Mouse (Mus musculus) layer of hippocampus, adult 8-10 months (tissue): ENCODE results near the gene Ip6k2. TPM values are rescaled to one million over a fixed set of nuclear protein-coding genes. Genes with fewer than 3 reads are reported as not detected.

Source experiments
- DNase-seq, 2 experiments: peaks; one replicate each; pipeline ENCODE4 v3.0.0; 2022; ENCODE audit warnings: low spot score in 2 of 2
- total RNA-seq, 4 experiments: library from RNA; stranded (reverse); gene quantifications; 2 replicates each; pipeline ENCODE4 v1.2.4; 2022

The Ip6k2 gene
- 100 to 1,000 TPM; 195 to 221 (median 213) TPM for total RNA-seq

- peak; percentile 94 to 95 for DNase-seq
These were observed at the start of gene Ip6k2 for GRCm38 (mm10) chr9:108783548-108784463. Gene Ip6k2, plus strand, starts transcription at chr9:108783796.

GRCm38 (mm10) chr9:108734626-108735025 is 49.0 kb upstream of the Ip6k2 start:
- DNase-seq = no peak

- no peak for DNase-seq
These were observed 44.4 kb upstream of the Ip6k2 start for GRCm38 (mm10) chr9:108739239-108739638.

GRCm38 (mm10) chr9:108740062-108740461 is 43.5 kb upstream of the Ip6k2 start:
- DNase-seq = no peak

- DNase-seq = no peak
These were observed 41.5 kb upstream of the Ip6k2 start for GRCm38 (mm10) chr9:108742048-108742447.

GRCm38 (mm10) chr9:108746876-108747499 is 36.6 kb upstream of the Ip6k2 start:
- DNase-seq = no peak

GRCm38 (mm10) chr9:108747694-108748093 is 35.9 kb upstream of the Ip6k2 start:
- no peak for DNase-seq

- no peak for DNase-seq
These were observed 34.9 kb upstream of the Ip6k2 start for GRCm38 (mm10) chr9:108748600-108749183.

GRCm38 (mm10) chr9:108750616-108751015 is 33.0 kb upstream of the Ip6k2 start:
- no peak for DNase-seq

- no peak for DNase-seq
These were observed 31.3 kb upstream of the Ip6k2 start for GRCm38 (mm10) chr9:108752142-108752920.

GRCm38 (mm10) chr9:108753326-108753725 is 30.3 kb upstream of the Ip6k2 start:
- DNase-seq = peak; percentile 68 to 75

GRCm38 (mm10) chr9:108753976-108754375 is 29.6 kb upstream of the Ip6k2 start:
- no peak for DNase-seq

GRCm38 (mm10) chr9:108754423-108754822 is 29.2 kb upstream of the Ip6k2 start:
- peak; percentile 34 to 74 for DNase-seq

- DNase-seq = no peak
These were observed 26.2 kb upstream of the Ip6k2 start for GRCm38 (mm10) chr9:108757406-108757805.

GRCm38 (mm10) chr9:108759121-108759520 is 24.5 kb upstream of the Ip6k2 start:
- no peak for DNase-seq

- no peak for DNase-seq
These were observed 23.8 kb upstream of the Ip6k2 start for GRCm38 (mm10) chr9:108759805-108760204.

- DNase-seq = no peak
These were observed 22.0 kb upstream of the Ip6k2 start for GRCm38 (mm10) chr9:108761561-108761960.

GRCm38 (mm10) chr9:108764971-108765370 is 18.6 kb upstream of the Ip6k2 start:
- DNase-seq = no peak

- no peak for DNase-seq
These were observed 7.0 kb upstream of the Ip6k2 start for GRCm38 (mm10) chr9:108776614-108777013.

GRCm38 (mm10) chr9:108777276-108777675 is 6.3 kb upstream of the Ip6k2 start:
- no peak for DNase-seq

- DNase-seq = no peak
These were observed 2.6 kb upstream of the Ip6k2 start for GRCm38 (mm10) chr9:108780959-108781358.
